Mouse (Mus musculus): Measurements from ENCODE around the gene Clec11a.
A peak's percentile ranks its signal among the peaks of the same experiment; 100 is the strongest.
"Not testable (repeated sequence)": the region's sequence is repeated elsewhere in the genome, so short reads cannot be mapped to it uniquely, and the experiment has no call there.

Clec11a gene

DNA sequence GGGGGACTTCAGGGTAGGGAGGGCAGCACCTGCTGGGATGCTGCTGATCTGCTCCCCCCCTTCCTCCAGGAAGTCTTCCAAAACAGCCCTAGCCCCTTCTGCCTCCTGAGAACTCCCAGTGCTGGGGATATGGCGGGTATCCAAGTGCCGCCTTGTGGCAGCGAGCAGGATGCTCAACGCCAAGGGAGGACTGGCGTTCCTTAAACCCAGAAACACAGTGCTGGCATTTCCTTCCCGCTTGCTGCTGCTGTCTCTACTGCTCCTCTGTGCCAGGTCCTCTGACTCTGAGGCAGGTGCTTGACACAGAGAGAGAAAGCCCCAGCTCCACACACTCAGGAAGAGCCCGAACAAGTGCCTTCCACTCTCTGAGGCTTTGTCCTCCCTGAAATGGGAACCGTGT is 14.2 kb upstream of the Clec11a start:
- no peak for DNase-seq

DNA sequence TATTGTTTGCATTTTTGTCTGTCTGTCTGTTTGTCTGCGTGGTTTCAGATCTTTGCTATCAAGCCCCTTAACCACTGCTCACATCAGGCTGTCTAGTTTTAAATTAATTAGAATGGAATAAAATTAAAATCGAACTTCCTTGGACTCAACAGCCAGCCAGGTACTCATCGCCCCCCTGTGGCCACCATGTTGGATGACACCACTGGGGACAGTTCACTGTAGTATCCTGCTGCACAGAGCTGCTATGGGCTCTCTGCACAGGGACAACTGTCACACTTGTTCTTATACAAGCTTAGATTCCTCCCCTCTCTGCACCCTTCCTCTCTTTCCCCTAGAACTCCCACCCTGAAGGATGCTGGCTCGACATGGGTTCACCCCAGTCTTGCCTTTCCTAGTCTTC is 11.2 kb upstream of the Clec11a start:
- DNase-seq, result peak; percentile 44

DNA sequence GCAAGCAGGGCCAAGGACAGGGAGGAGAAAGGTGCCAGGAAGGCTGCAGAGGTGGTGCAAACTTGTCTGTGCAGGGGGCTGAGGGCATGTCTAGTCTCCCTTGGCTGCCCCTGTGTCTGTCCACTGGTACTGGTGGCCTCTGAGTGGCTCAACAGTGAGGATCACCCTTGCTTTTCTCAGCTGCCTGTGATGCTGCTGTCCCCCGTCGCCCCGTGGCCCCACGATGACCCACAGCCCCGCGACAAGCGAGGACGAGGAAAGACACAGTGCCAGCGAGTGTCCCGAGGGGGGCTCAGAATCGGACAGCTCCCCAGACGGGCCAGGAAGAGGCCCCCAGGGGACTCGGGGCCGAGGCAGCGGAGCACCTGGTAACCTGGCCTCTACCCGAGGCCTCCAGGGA is 5.8 kb upstream of the Clec11a start:
- DNase-seq, result no peak

DNA sequence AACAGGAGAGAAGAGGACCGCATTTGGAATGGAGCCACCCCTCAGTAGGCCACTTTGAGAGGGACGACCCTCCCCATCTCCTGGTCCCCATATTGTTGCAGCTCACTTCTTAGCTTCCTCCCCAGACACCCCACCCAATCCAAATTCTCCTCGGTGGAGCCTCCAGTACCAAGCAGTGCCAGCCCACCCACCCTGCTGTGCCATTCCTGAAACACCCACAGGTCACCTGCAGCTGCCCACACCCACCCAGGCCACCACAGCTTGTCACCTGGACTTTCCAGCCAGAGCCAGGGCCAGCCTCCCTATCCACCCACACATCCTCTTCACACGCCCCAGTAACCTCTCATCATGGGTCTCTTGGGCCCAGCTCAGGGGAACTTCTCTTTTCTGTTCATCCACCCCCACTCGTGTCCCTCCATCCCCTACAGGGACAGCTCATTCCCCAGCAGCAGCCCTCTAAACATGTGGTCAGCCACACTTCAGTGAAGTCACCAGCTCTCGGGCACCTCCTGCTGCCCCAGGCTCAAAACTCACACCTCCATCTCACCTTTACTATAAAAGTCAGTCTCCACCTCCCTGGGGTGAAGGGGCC is 5.1 kb upstream of the Clec11a start:
- DNase-seq, result no peak

DNA sequence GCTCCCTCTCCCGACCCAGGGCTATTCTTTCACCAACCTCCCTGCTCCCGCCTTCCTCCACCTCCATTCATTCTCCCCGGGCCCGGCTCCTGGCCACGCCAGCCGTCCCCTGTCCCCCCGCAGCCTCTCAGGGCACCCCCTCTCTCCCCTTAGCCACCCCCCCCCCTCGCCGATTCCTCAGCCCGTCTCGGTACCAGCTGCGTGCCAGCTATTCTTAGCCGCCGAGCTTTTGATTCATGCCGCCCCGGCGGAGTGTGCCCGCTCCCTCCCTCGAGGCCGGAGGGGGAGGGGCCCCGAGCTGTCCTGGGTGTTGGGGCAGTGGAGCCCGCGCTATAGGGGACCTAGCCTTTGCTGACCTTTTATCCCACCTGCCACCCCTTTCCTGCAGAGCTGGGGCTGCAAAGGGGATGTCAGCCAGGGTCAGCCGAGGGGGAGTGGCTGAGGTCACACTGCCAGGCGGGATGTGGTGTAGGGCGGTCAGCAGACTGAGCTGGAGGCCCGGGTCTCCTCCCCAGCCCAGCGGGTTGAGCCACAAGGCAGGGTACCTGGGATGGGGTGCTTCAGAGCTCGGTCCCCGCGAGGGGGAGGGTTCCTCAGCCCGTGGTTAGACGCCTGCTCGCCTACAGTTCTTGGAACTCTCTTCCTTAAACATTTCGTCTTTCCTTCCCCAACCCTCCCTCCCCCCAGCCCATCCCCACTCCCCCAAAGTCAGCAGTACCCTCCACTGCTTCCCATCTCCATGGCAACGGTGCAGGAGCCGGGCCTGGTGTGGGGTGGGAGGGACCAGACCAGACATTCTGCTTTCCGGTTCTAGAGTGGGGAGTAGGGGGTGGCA is 4.4 kb upstream of the Clec11a start:
- DNase-seq, result peak; percentile 74

DNA sequence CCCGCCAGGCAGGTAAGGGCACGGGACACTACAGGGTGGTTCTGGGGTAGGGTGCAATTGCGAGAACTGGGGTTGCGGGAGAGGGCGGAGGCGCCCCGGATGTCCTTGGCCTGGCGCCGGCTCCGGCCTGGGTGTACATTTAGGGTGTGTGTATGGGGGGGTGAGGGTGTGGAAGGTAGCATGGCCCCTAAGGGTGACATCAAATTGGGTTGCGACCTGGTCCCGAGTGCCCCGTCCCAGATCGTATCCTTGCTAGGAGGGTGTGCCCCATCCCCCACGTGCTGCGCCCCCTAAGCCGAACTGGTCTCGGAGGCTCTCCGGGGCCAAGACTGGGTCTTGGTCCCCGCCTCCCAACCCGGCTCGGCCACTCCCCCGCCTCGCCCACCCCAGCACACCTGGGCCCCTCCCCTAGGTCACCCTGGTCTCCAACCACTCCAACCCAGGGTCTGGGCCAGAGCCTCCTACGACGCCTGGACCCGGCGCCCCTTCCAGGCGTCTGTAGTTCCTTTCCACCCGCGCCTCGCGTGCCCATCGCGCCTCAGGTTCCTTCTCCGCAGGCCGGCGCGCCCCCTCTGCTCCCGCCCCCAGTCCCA is 3.7 kb upstream of the Clec11a start:
- peak; percentile 18 for DNase-seq

DNA sequence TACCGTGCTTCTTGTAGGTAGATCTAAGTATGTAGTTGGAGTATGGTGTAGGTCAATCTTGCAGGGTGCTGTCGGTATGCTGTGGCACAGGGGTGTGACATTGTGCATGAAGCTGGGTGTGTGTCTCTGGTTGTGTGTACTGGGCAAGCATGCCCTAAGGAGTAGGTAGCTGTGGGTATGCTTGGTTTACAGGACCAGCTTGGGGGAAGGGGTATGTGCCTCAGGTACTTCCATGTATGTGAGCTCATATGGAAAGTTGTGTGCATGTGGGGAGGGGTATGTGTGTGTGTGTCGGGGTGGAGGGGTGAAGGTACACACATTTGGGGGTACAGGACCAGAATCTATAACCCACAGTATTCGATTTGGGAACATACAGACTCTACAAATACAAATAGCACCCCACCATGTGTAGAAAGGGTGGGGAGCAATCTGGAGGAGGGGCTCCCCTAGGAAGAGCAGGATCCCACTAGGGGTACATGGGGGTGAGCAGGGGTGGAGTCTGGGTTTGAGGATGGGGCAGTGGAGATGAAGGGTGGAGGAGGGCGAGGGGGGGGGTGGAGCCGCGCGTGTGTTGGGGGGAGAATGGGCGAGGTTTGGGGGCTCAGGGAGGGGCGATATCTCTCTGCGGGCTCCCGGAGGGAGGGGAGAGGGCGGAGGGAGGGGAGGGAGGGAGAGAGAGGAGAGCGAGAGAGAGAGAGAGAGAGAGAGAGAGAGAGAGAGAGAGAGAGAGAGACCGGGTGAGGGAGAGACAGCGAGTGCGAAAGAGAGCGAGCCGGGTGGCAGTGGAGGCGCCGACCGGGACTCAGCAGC is 3.0 kb upstream of the Clec11a start, which contains the start of gene Shank1:
Gene Shank1, plus strand, starts transcription at position 779 of the 810 bp plus-strand sequence.
- DNase-seq, result peak; percentile 70

DNA sequence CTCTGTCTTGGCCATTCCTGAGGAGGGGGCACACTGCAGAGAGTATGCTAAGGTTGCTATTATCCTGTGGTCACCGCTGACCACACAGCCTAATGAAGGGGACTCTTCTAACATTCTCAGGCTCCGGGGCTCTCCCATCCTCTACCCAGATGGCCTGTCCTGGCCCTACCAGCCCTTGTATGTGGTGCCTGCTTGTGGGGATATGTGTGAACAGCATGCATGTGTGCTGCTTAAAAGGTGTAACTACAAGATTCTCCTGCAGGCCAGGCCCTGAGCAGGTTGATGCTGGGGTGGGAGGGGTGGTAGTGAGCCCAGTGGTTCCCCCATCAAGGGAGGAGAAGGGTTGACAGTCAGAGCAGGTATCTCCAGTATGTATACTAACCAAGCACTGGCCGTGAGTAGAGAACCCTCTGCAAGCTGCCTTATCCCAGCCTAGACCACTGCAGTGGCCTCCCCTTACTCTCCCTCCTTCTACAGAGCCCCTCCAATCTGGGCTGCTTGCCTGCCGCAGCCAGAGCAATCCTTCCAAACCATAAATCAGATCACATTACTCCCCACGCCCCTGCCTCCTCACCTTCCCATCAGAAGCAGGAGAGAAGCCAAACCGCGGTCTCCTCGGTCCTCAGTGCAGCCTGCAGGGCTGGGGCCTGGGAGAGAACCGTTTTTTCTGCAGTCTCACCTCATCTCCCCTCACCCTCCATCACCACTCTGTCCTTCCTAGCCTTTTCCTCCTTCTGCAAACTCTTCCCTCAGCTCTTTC is 739 bp upstream of the Clec11a start:
- DNase-seq, result no peak

DNA sequence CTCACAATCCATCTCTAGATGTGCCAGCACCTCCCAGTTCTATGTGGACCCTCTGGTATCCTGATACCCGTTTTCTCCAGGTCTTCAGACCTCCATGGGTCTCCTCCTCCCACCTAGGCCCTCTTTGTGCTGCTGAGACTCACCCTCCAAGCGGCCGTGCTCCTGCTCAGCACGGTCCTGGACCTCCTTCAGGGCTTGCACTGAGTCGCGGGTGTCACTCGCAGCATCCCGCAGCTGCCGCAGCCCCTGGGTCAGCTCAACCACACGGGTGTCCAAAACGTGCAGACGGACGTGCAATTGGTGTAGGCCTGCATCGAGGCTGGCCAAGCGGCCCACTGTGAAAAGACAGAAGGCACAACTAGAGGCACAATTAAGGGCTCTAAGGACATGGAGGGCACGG is 1.0 kb downstream of the Clec11a start:
- DNase-seq, result no peak

DNA sequence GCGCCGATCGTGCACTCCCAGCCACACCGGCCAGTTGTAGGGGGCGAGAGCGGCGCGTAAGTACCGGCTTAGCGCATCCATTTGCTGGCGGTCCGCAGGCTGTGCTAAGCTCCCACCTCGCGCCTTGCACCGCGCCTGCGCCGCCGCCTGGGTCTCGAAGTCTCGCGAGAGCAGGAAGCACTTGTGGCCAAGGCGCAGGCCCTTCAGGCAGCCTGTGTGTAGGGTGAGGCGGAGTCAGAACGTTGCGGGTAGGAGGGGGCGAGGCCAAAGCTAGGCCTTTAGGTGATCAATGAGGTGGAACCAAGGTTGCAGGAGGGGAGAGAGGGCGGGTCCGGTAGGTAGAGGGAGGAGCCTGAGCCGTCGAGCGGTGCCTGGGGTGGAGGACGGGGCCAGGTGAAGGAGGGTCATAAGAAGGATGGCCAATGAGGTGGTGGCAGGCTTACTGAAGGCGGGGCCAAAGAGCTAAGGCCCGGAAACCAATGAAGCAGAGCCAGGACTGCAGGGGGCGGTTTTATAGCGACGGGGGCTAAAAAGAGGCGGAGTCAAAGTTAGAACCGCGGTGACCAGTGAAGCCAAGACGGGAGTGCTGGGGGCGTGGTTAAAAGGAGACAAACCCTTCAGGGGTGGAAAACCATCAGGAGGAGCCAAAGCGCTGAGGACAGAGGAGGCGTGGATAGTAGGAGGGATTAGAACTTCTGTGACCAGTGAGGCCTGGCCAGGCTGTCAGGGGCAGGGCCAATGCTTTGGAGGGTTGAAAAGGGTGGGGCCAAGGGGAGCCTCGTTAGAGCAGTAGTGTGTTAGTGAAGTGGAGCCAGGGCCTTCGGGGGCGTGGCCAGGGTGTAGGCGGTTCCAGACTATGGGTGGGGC is 1.7 kb downstream of the Clec11a start:
- peak; percentile 100 for DNase-seq

DNA sequence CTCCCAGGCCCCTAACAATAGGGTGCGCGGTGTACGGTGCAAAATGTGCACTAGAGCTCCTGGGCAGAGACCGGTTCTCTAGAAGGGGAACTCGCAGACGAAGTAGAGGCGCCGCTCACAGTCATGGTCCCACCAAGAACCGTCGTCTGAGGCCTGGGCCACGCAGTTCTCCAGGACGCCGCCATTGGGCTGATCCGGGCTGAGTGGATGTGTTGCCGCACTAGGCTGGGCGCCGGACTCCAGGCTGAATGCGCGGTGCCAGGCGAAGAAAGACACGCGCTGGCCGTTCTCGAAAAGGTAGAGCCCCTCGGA is 2.3 kb downstream of the Clec11a start:
- DNase-seq, result no peak

DNA sequence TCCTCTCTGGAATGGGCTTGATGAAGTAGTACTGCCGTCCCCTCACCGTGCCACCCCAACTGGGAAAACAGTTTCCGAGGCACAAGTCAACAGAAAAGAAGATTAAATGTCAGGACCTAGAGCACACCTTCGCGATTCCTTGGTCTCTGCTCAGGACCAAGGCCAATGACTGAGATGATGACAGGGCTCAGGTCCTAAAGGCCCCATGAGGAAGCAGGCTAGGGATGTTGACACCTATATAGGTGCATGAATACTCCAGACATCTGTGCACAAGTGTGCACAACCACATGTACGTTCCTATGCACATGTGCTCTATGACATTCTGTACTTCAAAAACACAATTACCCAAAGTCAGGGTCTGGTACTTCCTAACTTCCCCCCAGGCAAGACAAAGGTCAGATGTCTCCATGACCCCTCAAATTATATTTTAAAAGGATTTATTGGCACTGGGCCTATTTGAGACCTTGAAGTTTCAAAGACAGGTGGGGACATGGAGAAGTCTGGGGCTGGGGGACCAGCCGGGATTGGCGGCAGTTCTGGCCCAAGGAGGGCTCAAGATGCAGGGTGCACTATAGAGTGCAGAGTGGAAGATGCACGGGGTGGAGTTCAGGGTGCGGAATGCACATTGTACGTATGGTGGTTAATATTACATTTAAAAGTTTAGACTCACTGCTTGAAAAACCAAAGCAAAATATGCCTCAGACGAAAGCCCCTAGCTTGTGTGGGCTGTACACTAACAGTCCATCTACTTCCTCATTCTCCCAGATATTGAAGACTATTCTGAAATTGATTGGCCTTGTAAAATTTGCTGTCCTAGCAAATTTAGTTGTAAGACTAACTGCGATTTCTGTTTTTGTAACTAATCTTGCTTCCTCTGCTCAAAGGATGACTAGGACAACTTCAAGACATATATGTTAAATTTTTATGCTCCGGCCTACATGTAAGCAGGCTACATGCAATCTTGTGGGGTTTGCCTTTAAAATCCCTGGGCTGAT is 3.1 kb downstream of the Clec11a start:
- DNase-seq, result no peak

DNA sequence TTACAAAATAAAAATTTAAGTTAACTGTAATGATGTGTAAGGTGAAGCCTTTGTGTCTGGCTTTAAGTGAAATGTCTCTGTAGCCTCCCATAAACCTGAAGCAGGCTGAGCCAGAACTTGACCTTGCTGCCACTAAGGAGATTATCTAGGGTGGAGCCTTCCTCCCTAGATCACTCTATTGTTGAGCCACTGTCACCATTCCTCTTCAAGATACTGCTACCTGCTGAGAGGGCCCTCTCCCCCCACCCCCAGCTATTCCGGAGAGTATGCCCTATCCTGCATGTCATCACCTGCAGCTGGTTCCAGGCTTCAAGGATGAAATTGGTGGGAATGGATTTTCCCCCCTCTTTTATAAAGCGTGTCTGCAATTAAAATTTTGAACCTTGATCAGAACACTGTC is 9.2 kb downstream of the Clec11a start:
- DNase-seq, result not testable (repeated sequence)

DNA sequence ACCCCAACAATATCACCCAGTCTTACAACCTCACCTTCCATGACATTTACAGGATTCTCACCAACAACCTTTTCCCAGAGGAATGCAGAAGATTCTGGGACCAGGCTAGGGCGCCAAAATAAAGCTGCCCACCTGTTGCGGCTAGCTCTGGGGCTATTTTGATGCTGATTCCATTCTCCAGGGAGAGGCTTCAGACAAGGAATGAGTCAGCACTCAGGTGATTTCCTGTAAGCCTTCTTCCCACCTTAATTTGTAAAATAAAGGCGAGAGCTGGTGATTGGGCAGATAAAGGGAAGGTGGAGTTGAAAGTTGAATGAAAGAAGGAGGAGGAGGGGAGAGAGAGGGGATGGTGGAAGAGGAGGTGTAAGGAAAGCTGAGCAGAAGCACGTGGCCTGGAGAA is 15.3 kb downstream of the Clec11a start:
- no peak for DNase-seq

DNA sequence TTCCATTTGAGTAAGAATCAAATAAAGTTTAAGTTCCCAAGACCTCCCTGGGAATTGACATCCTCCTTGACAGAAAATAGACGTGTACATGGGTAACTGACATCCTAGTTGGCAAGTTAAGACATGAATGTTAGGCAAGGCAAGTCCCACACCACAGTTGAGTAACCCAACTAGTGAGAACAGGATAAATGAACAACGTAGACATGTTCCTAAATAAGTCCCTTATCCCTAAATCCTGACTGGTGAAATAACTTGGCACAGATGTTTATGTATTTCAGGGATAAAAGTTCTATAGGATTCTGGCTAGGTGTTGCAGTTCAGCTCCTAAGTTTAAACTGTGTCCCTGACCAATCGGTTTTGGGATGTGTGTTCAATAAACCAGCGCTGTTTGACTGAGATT is 15.7 kb downstream of the Clec11a start:
- no peak for DNase-seq

DNA sequence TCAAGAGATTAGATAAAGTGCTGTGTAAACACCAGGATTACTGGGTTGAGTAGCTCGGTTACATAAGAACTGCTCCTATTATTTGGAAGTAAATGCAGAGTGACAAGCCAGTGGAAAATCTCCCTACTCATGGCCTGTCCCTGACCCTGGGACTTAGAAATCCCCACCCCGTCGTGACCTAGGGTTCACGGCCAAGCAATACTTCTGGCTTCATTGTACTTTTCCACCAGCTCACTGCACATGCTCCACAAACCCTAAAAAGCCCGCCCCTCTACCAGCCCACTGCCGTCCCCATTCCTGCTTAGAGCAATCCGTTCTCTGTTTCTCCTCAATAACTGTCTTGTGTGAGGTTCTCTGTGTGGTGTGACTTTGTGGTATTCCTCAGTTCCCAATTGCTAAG is 18.9 kb downstream of the Clec11a start:
- no peak for DNase-seq

DNA sequence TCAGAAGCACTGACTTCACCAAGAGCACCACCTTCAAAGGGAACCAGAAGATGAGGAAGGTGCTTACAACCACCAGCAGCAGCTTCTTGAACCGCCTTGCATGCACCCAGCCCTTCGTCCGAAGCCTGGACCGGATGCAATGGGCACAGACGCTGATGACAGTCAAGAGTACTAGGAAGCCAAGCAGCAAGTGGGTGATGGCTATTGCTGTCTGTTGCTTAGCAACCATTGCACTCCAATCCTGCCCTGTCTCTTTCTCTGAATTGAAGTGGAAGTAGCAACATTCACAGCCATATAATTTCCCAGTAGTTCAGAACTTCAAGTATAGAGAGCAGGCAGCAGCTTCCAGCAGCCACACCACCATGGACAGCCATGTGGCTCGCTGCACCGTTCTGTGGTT is 25.1 kb downstream of the Clec11a start:
- no peak for DNase-seq

DNA sequence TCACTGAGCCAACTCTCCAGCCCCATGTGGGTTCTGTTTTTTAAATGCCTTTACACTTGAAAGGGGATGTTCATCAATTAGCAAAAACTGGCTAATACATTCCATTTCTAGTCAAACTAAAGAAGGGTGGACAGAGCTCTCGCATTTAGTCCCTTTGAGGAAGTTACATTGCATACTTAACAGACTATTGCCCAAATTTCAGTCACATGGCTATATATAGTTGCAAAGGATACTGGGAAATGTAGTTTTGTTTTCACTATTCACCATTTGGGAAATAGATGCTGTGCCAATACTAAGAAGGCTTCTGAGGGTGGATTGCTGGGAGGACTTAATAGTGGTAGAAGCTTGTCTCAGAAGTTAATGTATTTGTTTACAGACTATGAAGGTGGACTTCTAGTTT is 25.7 kb downstream of the Clec11a start:
- DNase-seq, result no peak

DNA sequence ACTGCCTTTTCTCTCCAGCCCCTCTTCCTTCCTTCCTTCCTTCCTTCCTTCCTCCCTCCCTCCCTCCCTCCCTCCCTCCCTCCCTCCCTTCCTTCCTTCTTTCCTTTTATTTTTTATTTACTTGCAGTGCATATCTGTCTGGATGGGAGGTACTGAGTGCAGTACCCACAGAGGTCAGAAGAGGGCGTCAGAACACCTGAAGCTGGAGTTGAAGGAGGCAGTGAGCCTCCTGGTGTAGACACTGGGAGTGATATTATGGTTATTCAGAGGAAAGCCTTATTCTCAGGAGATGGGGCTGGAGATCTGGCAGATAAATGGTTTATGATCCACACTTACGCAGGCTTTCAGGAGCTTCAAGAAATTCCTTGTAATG is 29.5 kb downstream of the Clec11a start:
- DNase-seq, result peak; percentile 62

DNA sequence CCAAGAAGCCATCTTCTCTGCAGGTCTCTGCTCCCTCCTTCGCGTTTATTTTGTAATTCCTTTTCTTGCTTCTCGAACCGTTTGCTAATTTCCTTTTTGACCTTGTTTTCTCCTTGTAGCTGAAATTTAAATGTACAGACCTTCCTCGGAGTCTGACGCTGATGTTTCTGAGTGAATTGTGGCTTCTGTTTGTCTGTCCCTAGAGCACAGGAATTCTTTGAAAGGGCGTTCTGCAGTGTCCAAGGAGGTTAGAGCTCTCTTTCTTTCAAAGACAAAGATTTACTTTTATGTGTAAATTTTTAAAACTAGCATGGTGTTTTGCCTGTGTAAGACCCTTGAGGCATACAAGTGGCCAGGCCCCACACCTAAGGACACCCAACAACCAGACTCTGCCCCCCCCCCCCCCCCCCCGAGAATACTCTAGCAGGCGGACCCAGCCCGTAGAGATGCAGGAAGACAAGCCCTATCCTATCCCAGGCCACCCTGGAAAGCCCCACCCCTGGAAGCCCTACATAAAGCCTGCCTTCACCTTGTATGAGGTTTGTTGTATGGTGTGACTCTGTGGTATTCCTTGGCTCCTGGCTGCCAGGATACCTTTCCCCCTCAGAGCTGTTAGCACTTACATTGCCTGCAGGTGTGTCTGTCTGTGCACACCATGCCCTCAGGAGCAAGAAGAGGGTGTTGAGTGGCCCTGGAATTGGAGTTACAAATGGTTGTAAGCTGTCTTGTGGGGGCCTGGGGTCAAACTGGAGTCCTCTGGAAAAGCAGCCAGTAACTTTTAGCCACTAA is 30.0 kb downstream of the Clec11a start:
- DNase-seq, result no peak
